Mouse (Mus musculus) thymus, adult 2 months (tissue): ENCODE data around the gene Rbbp9. TPM values are rescaled to one million over a fixed set of nuclear protein-coding genes. Genes with fewer than 3 reads are reported as not detected.
A peak's percentile ranks its signal among the peaks of the same experiment; 100 is the strongest.

ENCODE experiments used
- DNase-seq: peaks from one replicate; pipeline ENCODE4 v3.0.0; 2021
- H3K27ac ChIP-seq: fragments of 200-500 bp; 2 replicates; pipeline ENCODE4 v1.5.1; 2012; ENCODE audit warnings: low read length, control low read depth; ENCODE audit not compliant: control insufficient read depth, insufficient read depth
- H3K27me3 ChIP-seq: fragments of 200-500 bp; 2 replicates; pipeline ENCODE4 v1.6.1; 2012; ENCODE audit warnings: mild to moderate bottlenecking, low read length, moderate library complexity, mixed read lengths; ENCODE audit not compliant: control insufficient read depth, insufficient read depth
- H3K36me3 ChIP-seq: fragments of 200-500 bp; 2 replicates; pipeline ENCODE4 v1.6.1; 2012; ENCODE audit warnings: mild to moderate bottlenecking, low read length, moderate library complexity; ENCODE audit not compliant: control insufficient read depth, insufficient read depth
- H3K4me1 ChIP-seq: fragments of 200-500 bp; replicated peaks from 2 replicates; pipeline ENCODE4 v1.6.1; 2012; ENCODE audit warnings: low read length; ENCODE audit not compliant: control insufficient read depth, insufficient read depth
- H3K4me3 ChIP-seq: fragments of 200-500 bp; 2 replicates; pipeline ENCODE4 v1.5.1; 2012; ENCODE audit warnings: mild to moderate bottlenecking, low read length, control low read depth, moderate library complexity; ENCODE audit not compliant: control insufficient read depth, insufficient read depth
- CTCF ChIP-seq: fragments of 200-500 bp; IDR thresholded peaks from 2 replicates; pipeline ENCODE4 v1.5.1; 2012; ENCODE audit warnings: mild to moderate bottlenecking, control low read depth, low read length, moderate library complexity, borderline replicate concordance; ENCODE audit not compliant: control insufficient read depth, poor library complexity, insufficient read depth; ENCODE audit errors: extremely low read depth
- POLR2A ChIP-seq: fragments of 200-500 bp; IDR thresholded peaks from 2 replicates; pipeline ENCODE4 v1.6.1; 2012; ENCODE audit warnings: mild to moderate bottlenecking, low read length, control low read depth, moderate library complexity; ENCODE audit not compliant: control insufficient read depth, poor library complexity, insufficient read depth; ENCODE audit errors: extremely low read depth
- WGBS: fragments of 180-500 bp; shearing (Covaris S2); methylation state at CpG from one replicate; pipeline ENCODE4 v1.1.7; 2018; 5-methylcytosine and 5-hydroxymethylcytosine counted together
- polyA plus RNA-seq: library from polyadenylated mRNA; depleted of rRNA; stranded (reverse); fragments of >200 nt; gene quantifications from 2 replicates; pipeline ENCODE4 v1.2.3, GENCODE M21; 2012

The Rbbp9 gene
- polyA plus RNA-seq, 1 experiment: 5.1 TPM

DNA sequence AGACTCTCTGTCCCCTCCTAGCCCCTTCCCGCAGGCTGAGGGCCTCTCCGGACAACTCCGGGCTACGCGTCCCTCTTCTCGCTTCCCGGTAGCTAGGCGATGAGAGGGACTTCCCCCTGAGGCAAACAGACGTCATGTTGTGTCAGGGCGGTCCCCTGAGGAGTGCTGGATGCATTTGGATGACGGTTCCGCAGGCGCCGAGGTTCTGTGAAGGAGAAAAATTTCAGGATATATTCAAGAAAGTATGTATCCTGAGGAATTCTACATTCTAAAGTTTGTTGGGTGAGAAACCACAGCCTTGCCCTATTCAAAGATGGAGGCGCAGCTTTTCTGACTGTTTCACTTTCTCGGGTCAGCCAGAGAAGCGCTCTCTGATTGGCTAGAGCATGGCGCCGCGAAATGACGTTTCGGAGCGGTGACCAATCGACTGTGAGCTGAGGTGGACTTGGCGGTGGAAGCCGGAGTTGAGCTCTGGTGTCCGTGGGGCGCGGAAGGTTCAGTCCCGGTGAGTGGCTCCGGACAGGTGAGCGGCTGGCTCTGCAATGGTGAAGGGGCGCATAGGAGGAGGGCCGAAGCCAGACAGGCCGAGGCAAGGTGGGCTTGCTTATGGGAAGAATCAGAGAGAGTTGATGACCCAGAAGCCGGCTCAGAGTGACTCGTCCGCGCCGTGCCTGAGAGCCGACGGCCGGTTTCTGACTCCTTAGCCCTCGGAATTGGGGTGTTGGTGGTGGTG lies 5.3 kb upstream of the Rbbp9 start, which contains the start of gene Sec23b:
TSS of gene Sec23b (plus strand) at position 410 of the 733 bp plus-strand sequence.
- no peaks in the 10 kb centered on the region for H3K27me3 ChIP-seq
- TF ChIP-seq POLR2A (0 out of 2 replicates have a peak, but pooled peaks have one; percentile 10), CTCF (0 out of 2 replicates have a peak, but pooled peaks have one; percentile 37)
- H3K4me1 ChIP-seq: no peaks in the 10 kb centered on the region
- peak within 1 kb of the TSS; percentile 70 for H3K27ac ChIP-seq
- no peaks in the 10 kb centered on the region for H3K36me3 ChIP-seq
- peak within 1 kb of the TSS; percentile 95 for H3K4me3 ChIP-seq
- under 1% methylated on average over 44 of the region's 44 CpGs for WGBS
- DNase-seq: peak; percentile 96

DNA sequence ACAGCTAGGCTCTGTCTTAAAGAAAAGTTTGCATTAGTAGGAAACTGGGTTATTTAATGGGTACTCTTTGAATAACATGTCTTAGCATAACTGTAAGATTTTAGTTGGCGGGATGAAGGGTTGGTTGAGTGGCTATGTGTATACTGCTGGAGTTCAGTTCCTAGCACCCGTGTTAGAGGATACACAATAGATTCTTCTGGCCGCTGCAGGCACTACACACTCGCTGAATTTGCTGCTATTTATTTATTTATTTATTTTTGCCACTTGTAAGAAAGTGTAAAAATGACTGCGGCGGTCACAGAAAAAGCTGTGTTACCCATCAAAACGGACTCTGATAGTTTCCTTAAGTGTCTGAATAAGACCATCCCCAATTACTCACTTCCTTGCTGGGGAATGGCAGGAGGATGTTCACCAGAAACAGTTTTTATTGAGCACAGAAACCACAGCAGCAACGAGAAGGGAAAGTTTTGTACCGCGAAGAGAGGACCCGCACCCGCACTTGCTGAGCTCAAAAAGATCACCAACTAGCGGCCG lies 4.7 kb upstream of the Rbbp9 start:
- H3K27me3 ChIP-seq: no peaks in the 10 kb centered on the region
- WGBS: 2% methylated on average over 14 of the region's 14 CpGs
- TF ChIP-seq CTCF (no peak), POLR2A (no peak)
- no peaks in the 10 kb centered on the region for H3K4me1 ChIP-seq
- no peak for DNase-seq
- peak overlapping the region; percentile 70 for H3K27ac ChIP-seq
- peak overlapping the region; percentile 95 for H3K4me3 ChIP-seq
- no peaks in the 10 kb centered on the region for H3K36me3 ChIP-seq

DNA sequence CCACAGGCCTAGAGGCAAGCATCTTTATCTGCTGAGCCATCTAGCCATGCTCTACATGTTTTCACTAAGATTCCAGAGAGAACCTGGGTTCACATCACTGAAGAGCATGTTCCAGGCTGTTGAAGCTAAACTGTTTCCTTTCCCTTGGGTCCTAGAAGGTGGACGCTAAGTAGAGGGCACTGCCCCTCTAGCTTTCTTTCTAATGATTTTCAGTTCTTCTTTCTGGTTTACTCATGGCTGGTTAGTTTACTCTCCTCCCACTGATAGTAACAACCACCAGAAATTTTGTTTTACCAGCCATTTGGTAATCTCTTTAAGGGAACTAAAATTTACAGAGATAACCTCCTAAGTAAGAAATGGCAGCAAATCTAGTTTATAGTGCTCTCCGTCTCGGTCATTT lies 3.2 kb upstream of the Rbbp9 start:
- no peaks in the 10 kb centered on the region for H3K36me3 ChIP-seq
- H3K27me3 ChIP-seq: no peaks in the 10 kb centered on the region
- 98% methylated on average over 3 of the region's 3 CpGs for WGBS
- no peak for TF ChIP-seq CTCF
- TF ChIP-seq POLR2A: no peak
- no peak overlapping the region for H3K4me3 ChIP-seq
- no peaks in the 10 kb centered on the region for H3K4me1 ChIP-seq
- no peak for DNase-seq
- H3K27ac ChIP-seq: no peak overlapping the region

DNA sequence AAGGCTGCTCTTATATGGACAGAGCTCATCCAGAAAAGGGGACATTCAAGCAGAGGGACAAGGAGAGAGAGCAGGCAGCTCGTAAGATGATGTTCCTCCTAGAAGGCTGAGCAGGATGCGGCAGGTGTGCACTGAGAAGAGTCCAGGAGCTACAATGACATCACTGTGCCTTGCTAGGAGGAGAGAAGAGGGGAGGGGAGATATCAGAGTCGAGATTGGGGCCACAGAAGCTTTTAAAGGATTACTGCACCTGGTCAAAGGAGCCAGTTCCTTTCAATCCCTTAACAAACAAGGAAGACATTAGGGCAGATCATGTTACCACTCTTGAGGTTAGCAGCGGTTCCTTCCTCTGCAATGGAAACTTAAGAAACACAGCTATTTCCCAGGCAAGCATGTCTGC lies 3.1 kb downstream of the Rbbp9 start:
- no peak for DNase-seq
- WGBS: 92% methylated on average over 4 of the region's 4 CpGs

DNA sequence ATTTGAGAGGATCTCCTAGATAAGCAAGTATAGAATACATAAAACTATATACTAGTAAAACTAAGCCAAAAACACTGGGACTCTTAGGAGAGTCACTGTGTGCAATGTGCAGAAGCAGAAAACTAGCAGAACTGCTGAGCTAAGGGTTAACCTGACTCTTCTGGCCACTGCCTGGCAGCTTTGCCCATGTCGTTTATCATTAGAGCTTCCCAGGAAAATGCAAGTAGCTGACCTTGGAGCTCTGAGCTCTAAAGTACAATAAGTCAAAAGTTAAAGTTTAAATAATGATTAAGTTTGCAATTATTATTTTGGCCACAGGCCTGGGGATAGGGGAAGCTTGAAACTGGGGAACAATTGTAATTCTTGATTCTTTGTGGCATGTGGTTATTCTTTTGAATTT lies 5.2 kb downstream of the Rbbp9 start:
- no peak overlapping the region for H3K4me3 ChIP-seq
- H3K27me3 ChIP-seq: no peaks in the 10 kb centered on the region
- WGBS: 84% methylated on average over 1 of the region's 1 CpGs
- H3K4me1 ChIP-seq: no peaks in the 10 kb centered on the region
- H3K27ac ChIP-seq: no peak overlapping the region
- no peak for DNase-seq
- H3K36me3 ChIP-seq: peaks cover 7% of the 10 kb centered on the region; the same call in 1 of the 2 replicates
- TF ChIP-seq CTCF (no peak), POLR2A (no peak)

More for the DNA sequence above, 3.1 kb downstream of the Rbbp9 start:
- Histone ChIP-seq H3K4me1 (no peaks in the 10 kb centered on the region), H3K4me3 (no peak overlapping the region), H3K27ac (no peak overlapping the region), H3K27me3 (no peaks in the 10 kb centered on the region), H3K36me3 (0 out of 2 replicates have a peak, but pooled peaks cover 4% of the 10 kb centered on the region)
- TF ChIP-seq POLR2A (no peak), CTCF (no peak)

DNA sequence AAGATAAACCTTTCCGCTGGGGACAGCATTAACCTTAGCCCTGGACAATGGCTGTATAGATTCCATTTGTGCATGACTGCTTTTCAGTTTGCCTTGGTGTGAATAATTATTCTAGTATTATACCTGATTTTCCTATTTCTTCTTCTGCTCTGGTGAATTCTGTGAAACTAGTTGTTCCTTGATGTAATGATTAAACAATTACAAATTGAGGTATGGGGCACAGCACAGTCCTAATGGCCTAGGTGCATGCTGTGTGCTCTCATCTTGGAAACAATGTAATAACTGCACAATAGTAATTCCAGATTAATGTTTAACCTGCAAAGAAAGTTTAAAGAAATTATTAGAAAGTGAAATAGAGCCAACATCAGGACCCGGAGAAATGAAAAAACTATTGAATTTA lies 5.6 kb downstream of the Rbbp9 start:
- TF ChIP-seq CTCF (no peak), POLR2A (no peak)
- DNase-seq: no peak
- H3K27ac ChIP-seq: no peak overlapping the region
- H3K36me3 ChIP-seq: peaks cover 9% of the 10 kb centered on the region
- over 99% methylated on average over 2 of the region's 2 CpGs for WGBS
- no peaks in the 10 kb centered on the region for H3K27me3 ChIP-seq
- H3K4me3 ChIP-seq: no peak overlapping the region
- H3K4me1 ChIP-seq: no peaks in the 10 kb centered on the region

DNA sequence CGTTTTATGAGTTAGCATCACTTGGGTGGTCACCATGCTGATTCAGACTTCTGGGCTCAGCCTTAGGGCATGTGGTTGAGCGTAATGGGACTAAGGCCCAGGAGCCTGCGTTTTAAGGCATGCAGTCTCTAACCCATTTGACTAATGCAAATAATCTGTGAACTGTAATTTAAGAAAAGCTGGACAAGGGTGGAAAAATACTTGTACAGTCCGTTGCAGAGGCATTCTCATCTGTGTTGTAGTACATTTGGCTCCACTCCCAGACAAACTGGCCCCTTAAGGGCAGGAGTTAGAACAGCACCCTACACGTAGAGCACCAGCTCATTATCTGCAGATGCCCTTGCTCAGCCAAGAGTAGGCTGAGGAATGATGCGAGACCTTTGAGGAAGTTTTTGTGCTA lies 6.0 kb downstream of the Rbbp9 start:
- DNase-seq: no peak

More for the DNA sequence above, 6.0 kb downstream of the Rbbp9 start:
- 93% methylated on average over 6 of the region's 6 CpGs for WGBS
- Histone ChIP-seq H3K4me3 (no peak overlapping the region), H3K27ac (no peak overlapping the region), H3K4me1 (no peaks in the 10 kb centered on the region), H3K36me3 (peaks cover 13% of the 10 kb centered on the region), H3K27me3 (no peaks in the 10 kb centered on the region)
- no peak for TF ChIP-seq CTCF
- no peak for TF ChIP-seq POLR2A
